10 mouse cellular contexts compared by ENCODE assay signal in genomic region chr5:105527477-105528331, GRCm38 (mm10). TPM values are rescaled to one million over a fixed set of nuclear protein-coding genes. Genes with fewer than 3 reads are reported as not detected.
DNase-seq lines count a peak whose midpoint lies in the region; ATAC-seq lines count a peak whose summit lies in the region.
"Had no signal": no experiment of that assay in that cellular context is flagged by ENCODE, and none has a peak within 500 bp of the region (broad histone marks: within the 10 kb centered on the region; RNA-seq: fewer than 3 reads in every experiment).

No protein-coding gene starts in this region.

- H3K4me1 ChIP-seq in intestine, embryonic 16.5 days (ENCODE audit: control insufficient read depth, insufficient read depth, low read length): no peaks in the 10 kb centered on the region
- H3K4me1 ChIP-seq: limb, embryonic 13.5 days had no signal

- H3K9me3 ChIP-seq in intestine, embryonic 16.5 days (ENCODE audit: control insufficient read depth, low read length): no peaks in the 10 kb centered on the region
- H3K9me3 ChIP-seq: hindbrain, embryonic 13.5 days; limb, embryonic 13.5 days had no signal

- H3K27me3 ChIP-seq in intestine, embryonic 16.5 days (replicated peaks; ENCODE audit: control insufficient read depth, insufficient read depth, low read length): no peaks in the 10 kb centered on the region
- H3K27me3 ChIP-seq: hindbrain, embryonic 13.5 days; limb, embryonic 13.5 days had no signal

- H3K27ac ChIP-seq in intestine, embryonic 16.5 days (ENCODE audit: low read length): no peak overlapping the region
- H3K27ac ChIP-seq: hindbrain, embryonic 13.5 days; limb, embryonic 13.5 days had no signal

- no peak overlapping the region for H3K9ac ChIP-seq in intestine, embryonic 16.5 days (ENCODE audit: low read depth, low read length)
- H3K9ac ChIP-seq: hindbrain, embryonic 13.5 days; limb, embryonic 13.5 days had no signal

- WGBS in intestine, embryonic 16.5 days: 62% methylated on average over 23 of the region's 23 CpGs

- DNase-seq in ovary, adult 18-20 months (ENCODE audit: low spot score): peak; percentile 43
- DNase-seq in ovary, postnatal 14 days (ENCODE audit: low spot score): no peak
- peak; percentile 58 to 69 for DNase-seq in heart, adult 18-20 months
- DNase-seq in testis, postnatal 10 days (ENCODE audit: low spot score): peak; percentile 46
- DNase-seq in urinary bladder, adult 2 months (ENCODE audit: low spot score): no peak
- DNase-seq in B cell, adult 2 months: no peak
- no peak for DNase-seq in embryo, embryonic 10.5 days (ENCODE audit: low spot score)

- no peak overlapping the region for H3K4me3 ChIP-seq in intestine, embryonic 16.5 days (ENCODE audit: low read length)
- H3K4me3 ChIP-seq: hindbrain, embryonic 13.5 days; limb, embryonic 13.5 days had no signal

- 0 out of 2 replicates have a peak, but pooled peaks cover 4% of the 10 kb centered on the region for H3K36me3 ChIP-seq in intestine, embryonic 16.5 days (ENCODE audit: control insufficient read depth, insufficient read depth, low read length)

- H3K4me2 ChIP-seq in intestine, embryonic 16.5 days (ENCODE audit: low read depth, low read length): no peak overlapping the region
- H3K4me2 ChIP-seq: hindbrain, embryonic 13.5 days; limb, embryonic 13.5 days had no signal

- ATAC-seq in intestine, embryonic 16.5 days: peak; percentile 78

RNA-seq across cellular contexts. Expression of gene Lrrc8c, which starts 8.5 kb away (rescaled TPM):
- total RNA-seq in heart, adult 18-20 months (2021): 10 to 100 TPM; 26.7 to 29.9 TPM
- 12.0 and 12.4 TPM in 2 replicates for polyA plus RNA-seq in intestine, embryonic 16.5 days (2015; fragmentation: Nextera tagmentation; extraction: Ambion mirVana)
- polyA plus RNA-seq in urinary bladder, adult 2 months (2012; rRNA removed): 7.1 and 7.9 TPM in 2 replicates

Comparison
In these comparisons a context has a peak if more than half of its experiments do, and no peak if none do; other contexts are left out.
1. DNase-seq: peak in ovary, adult 18-20 months (single experiment), heart, adult 18-20 months (2 of 2) and testis, postnatal 10 days (single experiment); none in ovary, postnatal 14 days (single experiment), urinary bladder, adult 2 months (single experiment), B cell, adult 2 months (0 of 2) and embryo, embryonic 10.5 days (single experiment).